Mouse (Mus musculus) liver, embryonic 16.5 days (tissue): ENCODE results near the gene Cflar. TPM values are rescaled to one million over a fixed set of nuclear protein-coding genes. Genes with fewer than 3 reads are reported as not detected.
"Not testable (repeated sequence)": the region's sequence is repeated elsewhere in the genome, so short reads cannot be mapped to it uniquely, and the experiment has no call there.

Source experiments
- ATAC-seq: fragments of 200-750 bp; cut with Nextera tagmentation; 2 replicates; pipeline ENCODE4 v1.8.0; 2017; ENCODE audit warnings: low read depth, mild to moderate bottlenecking, moderate number of reproducible peaks, moderate library complexity
- H3K27ac ChIP-seq: fragments of 300-500 bp; sonication (generic); 2 replicates; pipeline ENCODE4 v1.5.1; 2014; ENCODE audit warnings: mild to moderate bottlenecking, low read length
- H3K27me3 ChIP-seq: fragments of 300-500 bp; sonication (generic); 2 replicates; pipeline ENCODE4 v1.6.1; 2014; ENCODE audit warnings: low read depth, low read length, mixed read lengths; ENCODE audit not compliant: control insufficient read depth, insufficient read depth
- H3K36me3 ChIP-seq: fragments of 300-500 bp; sonication (generic); 2 replicates; pipeline ENCODE4 v1.6.1; 2014; ENCODE audit warnings: mild to moderate bottlenecking; ENCODE audit not compliant: control insufficient read depth, insufficient read depth
- H3K4me1 ChIP-seq: fragments of 300-500 bp; sonication (generic); 2 replicates; pipeline ENCODE4 v1.6.1; 2014; ENCODE audit warnings: low read depth, low read length, mixed read lengths; ENCODE audit not compliant: control insufficient read depth
- H3K4me2 ChIP-seq: fragments of 300-500 bp; sonication (generic); 2 replicates; pipeline ENCODE4 v1.6.1; 2014; ENCODE audit warnings: low read depth, low read length, mixed read lengths
- H3K4me3 ChIP-seq: fragments of 300-500 bp; sonication (generic); 2 replicates; pipeline ENCODE4 v1.5.1; 2014; ENCODE audit warnings: low read depth, mild to moderate bottlenecking, low read length
- H3K9ac ChIP-seq: fragments of 300-500 bp; sonication (generic); 2 replicates; pipeline ENCODE4 v1.6.1; 2014; ENCODE audit warnings: low read depth, low read length
- H3K9me3 ChIP-seq: fragments of 300-500 bp; sonication (generic); replicated peaks from 2 replicates; pipeline ENCODE4 v1.6.1; 2016; ENCODE audit warnings: low read length; ENCODE audit not compliant: control insufficient read depth
- WGBS: fragments of 180-500 bp; shearing (Covaris S2); extraction: QIAGEN DNeasy Blood & Tissue Kit; methylation state at CpG from one replicate; pipeline ENCODE4 v1.1.7; 2014; ENCODE audit not compliant: insufficient replicate concordance; 5-methylcytosine and 5-hydroxymethylcytosine counted together
- polyA plus RNA-seq: library from polyadenylated mRNA; unstranded; fragments of >200 nt; fragmentation: Nextera tagmentation; extraction: Ambion mirVana; gene quantifications from 2 replicates; pipeline ENCODE4 v1.2.1, GENCODE M21; 2015

Gene Cflar
- polyA plus RNA-seq, 1 experiment from 2014 or later: 18.3 TPM

DNA sequence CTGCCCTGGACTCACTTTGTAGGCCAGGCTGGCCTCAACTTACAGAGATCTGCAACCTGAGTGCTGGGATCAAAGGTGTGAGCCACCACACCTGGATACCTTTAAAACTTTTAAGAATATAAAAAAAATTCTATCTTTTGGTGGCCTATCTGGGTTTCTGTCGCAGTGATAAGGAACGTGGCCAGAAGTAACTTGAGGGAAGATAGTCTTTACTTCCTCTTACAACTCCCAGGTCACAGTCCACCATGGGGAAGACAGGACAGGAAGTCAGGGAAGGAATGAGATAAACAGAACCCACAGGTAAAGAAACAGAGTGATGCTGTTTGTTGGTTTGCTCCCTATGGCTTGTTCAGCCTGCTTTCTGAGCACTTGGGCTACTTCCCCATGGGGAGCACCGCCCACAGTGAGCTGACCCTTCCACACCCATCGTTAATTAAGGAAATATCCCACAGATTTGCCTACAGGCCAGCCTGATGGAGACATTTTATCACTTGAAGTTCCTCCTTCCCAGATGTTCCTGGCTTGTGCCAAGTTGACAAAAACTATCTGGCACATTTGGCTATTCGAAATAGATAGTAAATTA, 10.6 kb upstream of the Cflar start:
- WGBS: 36% methylated on average over 4 of the region's 5 CpGs
- H3K9ac ChIP-seq, ATAC-seq, H3K9me3 ChIP-seq, H3K4me1 ChIP-seq, H3K27me3 ChIP-seq, H3K27ac ChIP-seq, H3K4me3 ChIP-seq, H3K4me2 ChIP-seq, H3K36me3 ChIP-seq: not testable (repeated sequence)

DNA sequence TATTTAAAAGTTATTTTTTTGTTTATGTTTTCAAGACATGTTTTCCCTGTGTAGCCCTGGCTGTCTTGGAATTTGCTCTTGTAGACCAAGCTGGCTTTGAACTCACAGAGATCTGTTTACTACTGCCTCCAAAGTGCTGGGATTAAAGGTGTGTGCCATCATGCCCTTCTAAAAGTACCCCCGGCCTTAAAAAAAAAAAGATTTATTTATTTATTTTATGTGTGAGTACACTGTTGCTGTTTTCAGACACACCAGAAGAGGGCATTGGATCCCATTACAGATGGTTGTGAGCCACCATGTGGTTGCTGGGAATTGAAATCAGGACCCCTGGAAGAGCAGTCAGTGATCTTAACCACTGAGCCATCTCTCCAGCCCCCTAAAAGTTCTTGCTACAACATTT, 1.3 kb upstream of the Cflar start:
- H3K4me1 ChIP-seq, H3K27me3 ChIP-seq, ATAC-seq, H3K9ac ChIP-seq, H3K4me3 ChIP-seq, H3K36me3 ChIP-seq, H3K9me3 ChIP-seq, H3K4me2 ChIP-seq, H3K27ac ChIP-seq: not testable (repeated sequence)
- 76% methylated on average over 1 of the region's 1 CpGs for WGBS

DNA sequence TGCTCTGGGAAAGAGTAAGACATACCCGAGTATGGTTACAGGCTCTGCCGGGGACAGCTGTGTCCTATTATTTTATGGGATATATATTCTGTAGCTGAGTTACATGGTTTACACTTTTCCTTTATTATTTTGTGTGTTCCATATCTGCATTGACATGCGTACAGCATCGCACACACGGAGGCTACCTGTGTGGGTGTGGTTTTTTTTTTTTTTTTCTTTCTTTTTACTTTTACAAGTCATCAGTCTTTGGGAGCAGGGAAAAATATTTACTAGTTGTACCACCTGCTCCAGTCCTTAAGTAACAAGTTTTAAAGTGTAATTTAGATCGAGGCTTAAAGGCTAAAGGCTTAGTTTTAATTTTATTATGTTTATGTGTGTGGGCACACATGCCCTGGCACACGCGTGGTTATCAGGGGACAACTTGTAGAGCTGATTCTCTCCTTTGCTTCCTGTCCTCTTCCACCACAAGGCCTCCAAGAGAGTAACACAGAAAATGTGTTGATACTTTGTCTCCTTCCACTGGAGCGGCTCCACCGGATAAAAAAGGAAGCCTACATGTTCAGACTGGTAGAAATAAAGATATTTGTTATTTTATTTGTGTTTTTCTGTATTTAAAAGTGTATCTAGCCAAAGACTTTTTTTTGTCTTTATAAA, 470 bp upstream of the Cflar start:
- Histone ChIP-seq H3K9ac (peak overlapping the region; percentile 89), H3K36me3 (peaks cover 2% of the 10 kb centered on the region; the same call in 1 of the 2 replicates), H3K27ac (peak overlapping the region; percentile 97), H3K4me1 (peaks cover 6% of the 10 kb centered on the region), H3K4me2 (peak overlapping the region; percentile 92), H3K27me3 (no peaks in the 10 kb centered on the region), H3K4me3 (peak overlapping the region; percentile 79), H3K9me3 (no peaks in the 10 kb centered on the region)
- no peak for ATAC-seq
- 20% methylated on average over 10 of the region's 10 CpGs for WGBS

DNA sequence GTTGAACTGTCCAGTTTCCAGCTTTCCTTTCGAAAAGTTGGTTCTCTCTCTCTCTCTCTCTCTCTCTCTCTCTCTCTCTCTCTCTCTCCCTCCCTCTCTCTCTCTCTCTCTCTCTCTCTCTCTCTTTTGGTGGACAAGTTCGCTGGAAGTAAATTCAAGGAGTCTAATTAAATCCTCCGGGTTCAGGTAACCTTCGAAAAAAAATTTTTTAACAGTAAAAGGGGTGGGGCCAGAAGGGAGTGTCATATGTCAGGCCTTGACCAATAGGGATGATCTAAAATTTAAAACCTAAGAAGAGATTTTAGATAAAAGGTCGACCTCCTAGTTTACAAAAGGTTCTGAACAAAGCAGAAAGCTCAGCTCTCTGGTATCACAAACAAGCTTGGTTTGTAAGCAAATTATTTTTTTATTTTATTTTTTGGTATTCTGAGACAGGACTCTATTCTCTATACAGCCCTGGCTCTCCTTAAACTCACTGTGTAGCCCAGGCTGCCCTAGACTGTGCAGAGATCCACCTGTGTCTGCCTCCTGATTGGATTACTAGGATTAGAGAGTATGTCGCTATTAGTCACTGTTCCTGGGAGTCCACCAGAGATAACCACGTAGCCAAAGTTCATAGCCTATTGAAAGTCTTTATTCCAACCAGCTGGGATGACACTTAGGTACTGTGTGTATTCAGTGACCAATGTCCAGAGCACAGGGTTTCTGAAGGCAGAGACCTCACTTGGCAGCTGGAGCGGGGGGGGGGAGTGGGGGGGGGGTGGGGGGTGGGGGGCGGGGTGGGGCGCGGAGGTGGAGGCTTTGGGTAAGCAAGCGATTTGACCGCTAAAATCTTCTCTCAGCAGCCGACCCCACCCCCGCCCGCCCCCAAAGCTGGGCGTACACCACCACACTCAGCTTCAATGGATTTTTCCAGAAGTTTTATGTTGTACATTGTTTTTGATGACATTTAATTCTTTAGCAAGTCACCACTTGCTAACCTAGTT, 1.1 kb downstream of the Cflar start:
- H3K4me1 ChIP-seq: peaks cover 9% of the 10 kb centered on the region
- no peaks in the 10 kb centered on the region for H3K27me3 ChIP-seq
- peak overlapping the region; percentile 79 for H3K4me3 ChIP-seq
- ATAC-seq: peak; percentile 76
- peak overlapping the region; percentile 92 for H3K4me2 ChIP-seq
- H3K36me3 ChIP-seq: peaks cover 2% of the 10 kb centered on the region; the same call in 1 of the 2 replicates
- H3K27ac ChIP-seq: peak overlapping the region; percentile 97
- 1% methylated on average over 16 of the region's 17 CpGs for WGBS
- H3K9me3 ChIP-seq: no peaks in the 10 kb centered on the region
- peak overlapping the region; percentile 89 for H3K9ac ChIP-seq

DNA sequence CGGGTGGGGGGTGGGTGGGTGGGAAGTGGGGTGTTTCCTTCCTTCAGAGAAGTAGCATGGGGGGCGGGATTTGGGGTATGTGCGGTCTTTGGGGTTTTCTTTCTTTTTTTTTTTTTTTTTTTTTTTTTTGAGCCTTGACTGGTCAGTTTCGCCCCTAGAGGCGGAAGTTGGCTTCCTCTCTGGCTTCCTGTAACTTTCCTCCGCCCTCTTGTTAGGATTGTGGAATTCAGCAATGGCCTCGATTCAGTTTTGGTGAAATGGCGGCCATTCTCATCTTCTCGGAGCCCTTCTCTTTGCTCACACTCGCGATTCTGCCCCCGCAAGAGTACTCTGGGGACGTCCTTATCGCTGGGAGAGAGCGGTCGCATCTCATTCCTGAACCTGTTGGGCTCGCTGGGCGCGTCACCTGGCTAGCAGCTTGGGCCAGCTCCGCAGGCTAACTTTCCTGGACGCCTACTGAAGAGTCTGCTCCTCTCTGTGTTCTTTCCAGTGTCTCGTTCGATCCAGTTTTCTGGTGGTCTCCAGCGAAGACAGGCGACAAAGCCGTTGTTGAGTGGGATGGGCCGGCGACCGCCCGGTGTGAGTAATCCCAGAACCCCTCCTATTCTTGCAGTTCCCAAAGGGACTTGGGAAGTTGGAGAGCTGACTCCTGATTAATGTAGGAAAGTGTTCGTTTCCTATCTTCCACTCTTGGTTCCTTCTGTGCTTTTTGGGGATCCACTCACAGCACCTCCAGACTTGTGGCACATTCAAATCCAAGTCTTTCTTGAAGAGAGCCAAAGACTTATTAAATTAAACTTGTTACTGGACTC, 2.0 kb downstream of the Cflar start:
- peak overlapping the region; percentile 79 for H3K4me3 ChIP-seq
- no peaks in the 10 kb centered on the region for H3K27me3 ChIP-seq
- peaks cover 6% of the 10 kb centered on the region; the same call in 1 of the 2 replicates for H3K36me3 ChIP-seq
- peak overlapping the region; percentile 74 for H3K9ac ChIP-seq
- peak overlapping the region; percentile 97 for H3K27ac ChIP-seq
- ATAC-seq: no peak
- H3K4me1 ChIP-seq: peaks cover 9% of the 10 kb centered on the region
- peak overlapping the region; percentile 92 for H3K4me2 ChIP-seq
- WGBS: 3% methylated on average over 31 of the region's 31 CpGs
- H3K9me3 ChIP-seq: no peaks in the 10 kb centered on the region

DNA sequence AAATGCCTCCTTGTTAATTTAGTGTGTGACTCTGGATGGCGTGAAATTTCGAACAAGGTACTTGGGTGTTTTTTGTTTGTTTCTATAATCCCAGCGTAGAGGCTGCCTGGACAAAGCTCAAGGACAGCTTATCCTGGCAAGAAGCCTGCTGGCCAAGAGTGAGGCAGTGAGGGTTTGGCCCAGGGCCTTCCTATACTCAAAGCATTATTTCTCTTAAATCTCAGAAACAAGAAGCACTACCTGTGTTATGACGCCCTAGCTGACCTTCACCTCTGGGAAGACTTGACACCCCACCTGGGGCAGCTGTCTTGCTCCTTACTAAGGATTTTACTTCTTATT, 2.6 kb downstream of the Cflar start:
- 24% methylated on average over 4 of the region's 4 CpGs for WGBS
- Histone ChIP-seq H3K4me1 (peaks cover 9% of the 10 kb centered on the region), H3K27ac (peak overlapping the region; percentile 97), H3K9me3 (no peaks in the 10 kb centered on the region), H3K9ac (peak overlapping the region; percentile 74), H3K4me3 (peak overlapping the region; percentile 79), H3K36me3 (peaks cover 6% of the 10 kb centered on the region; the same call in 1 of the 2 replicates), H3K4me2 (peak overlapping the region; percentile 92), H3K27me3 (no peaks in the 10 kb centered on the region)
- no peak for ATAC-seq

DNA sequence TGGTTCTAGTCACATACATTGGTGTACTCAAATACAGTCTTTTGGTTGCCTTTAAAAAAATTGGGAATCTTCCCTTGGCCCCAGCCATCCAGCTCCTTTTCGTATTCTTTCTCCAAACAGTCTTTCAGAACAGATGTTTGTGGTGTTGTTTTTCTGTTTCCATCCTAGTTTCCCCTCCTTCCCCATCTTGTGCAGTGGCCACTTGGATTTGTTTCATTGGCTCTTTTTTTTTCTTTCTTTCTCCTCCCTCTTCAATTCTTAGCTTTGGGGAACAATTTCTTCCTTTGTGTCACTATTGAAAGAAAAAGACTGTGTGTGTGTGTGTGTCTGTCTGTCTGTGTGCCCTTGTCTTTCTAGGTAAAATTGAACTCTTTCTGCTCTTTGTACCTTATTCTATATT, 3.1 kb downstream of the Cflar start:
- WGBS: 43% methylated on average over 1 of the region's 1 CpGs

DNA sequence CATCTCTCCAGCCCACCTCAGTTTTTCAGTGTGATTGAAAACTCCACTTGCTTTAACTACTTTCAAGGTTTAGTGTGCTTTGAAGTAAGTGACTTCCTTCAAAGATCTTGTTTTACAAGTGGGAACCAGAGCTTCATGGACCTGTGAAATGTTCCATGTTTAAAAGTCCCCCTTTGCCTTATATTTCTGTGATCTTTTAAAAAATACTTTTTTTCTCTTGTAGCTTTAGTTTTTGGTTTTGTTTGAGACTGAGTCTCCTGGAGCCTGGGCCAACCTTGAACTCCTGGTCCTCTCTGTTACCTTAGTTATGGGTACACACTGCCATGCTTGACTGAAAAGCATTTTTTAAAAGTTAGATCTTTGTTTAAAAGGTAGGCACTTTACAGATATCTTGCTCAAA, 4.2 kb downstream of the Cflar start:
- Histone ChIP-seq H3K4me3 (no peak overlapping the region), H3K9ac (no peak overlapping the region), H3K4me2 (no peak overlapping the region), H3K27me3 (no peaks in the 10 kb centered on the region), H3K27ac (peak overlapping the region; percentile 27; the same call in 1 of the 2 replicates), H3K4me1 (peaks cover 18% of the 10 kb centered on the region), H3K9me3 (no peaks in the 10 kb centered on the region), H3K36me3 (peaks cover 6% of the 10 kb centered on the region; the same call in 1 of the 2 replicates)
- ATAC-seq: no peak

More for the DNA sequence above, 3.1 kb downstream of the Cflar start:
- Histone ChIP-seq H3K27me3 (no peaks in the 10 kb centered on the region), H3K4me2 (peak overlapping the region; percentile 92), H3K9ac (peak overlapping the region; percentile 74), H3K9me3 (no peaks in the 10 kb centered on the region), H3K27ac (peak overlapping the region; percentile 97), H3K36me3 (peaks cover 6% of the 10 kb centered on the region; the same call in 1 of the 2 replicates), H3K4me3 (peak overlapping the region; percentile 79), H3K4me1 (peaks cover 9% of the 10 kb centered on the region)
- no peak for ATAC-seq
